Mouse (Mus musculus): ENCODE measurements at regions not wholly inside any gene's neighbourhood (a gene's known extent, or its start where the extent isn't known, plus 50 kb on each side); places are given as distances from the start of the nearest gene placed in this dataset.

- no peak for TF ChIP-seq CTCF (IDR thresholded peaks at IDR 0.05; ENCODE audit: borderline replicate concordance, insufficient read depth, low read length)
- no peak for TF ChIP-seq POLR2A (IDR thresholded peaks at IDR 0.05; ENCODE audit: low read depth, low read length)
These were observed 335.8 kb upstream of the Myt1l start for GRCm38 (mm10) chr12:29192391-29192790.

Data from embryonic fibroblast, embryonic 13.5 days (primary cell).